Mouse (Mus musculus) cerebellum, adult 8-10 months (tissue): ENCODE measurements around the gene Ptgdr2.

Source experiments
- DNase-seq: peaks from one replicate; pipeline ENCODE4 v3.0.0; 2022

The Ptgdr2 gene

GRCm38 (mm10) chr19:10937110-10937563 is at the start of gene Ptgdr2:
TSS of gene Ptgdr2 (plus strand) at chr19:10937160.
- DNase-seq = no peak

GRCm38 (mm10) chr19:10892201-10892600 is 44.8 kb upstream of the Ptgdr2 start:
- DNase-seq = no peak

- DNase-seq = peak; percentile 98
These were observed 41.9 kb upstream of the Ptgdr2 start, which contains the start of gene Prpf19 for GRCm38 (mm10) chr19:10895016-10895528. TSS of gene Prpf19 (plus strand) at chr19:10895231.

- DNase-seq = no peak
These were observed 41.3 kb upstream of the Ptgdr2 start for GRCm38 (mm10) chr19:10895708-10896107.

- DNase-seq = no peak
These were observed 40.1 kb upstream of the Ptgdr2 start for GRCm38 (mm10) chr19:10896849-10897248.

GRCm38 (mm10) chr19:10897491-10897890 is 39.5 kb upstream of the Ptgdr2 start:
- DNase-seq = no peak

GRCm38 (mm10) chr19:10900315-10900714 is 36.6 kb upstream of the Ptgdr2 start:
- no peak for DNase-seq

GRCm38 (mm10) chr19:10901046-10901445 is 35.9 kb upstream of the Ptgdr2 start:
- no peak for DNase-seq

- DNase-seq = no peak
These were observed 32.4 kb upstream of the Ptgdr2 start for GRCm38 (mm10) chr19:10904512-10904911.

GRCm38 (mm10) chr19:10904927-10905727 is 31.8 kb upstream of the Ptgdr2 start:
- DNase-seq = no peak

- DNase-seq = no peak
These were observed 31.3 kb upstream of the Ptgdr2 start for GRCm38 (mm10) chr19:10905728-10906000.

GRCm38 (mm10) chr19:10907891-10908290 is 29.1 kb upstream of the Ptgdr2 start:
- peak; percentile 47 for DNase-seq

- no peak for DNase-seq
These were observed 27.8 kb upstream of the Ptgdr2 start for GRCm38 (mm10) chr19:10909087-10909721.

- no peak for DNase-seq
These were observed 22.7 kb upstream of the Ptgdr2 start for GRCm38 (mm10) chr19:10914291-10914690.

- DNase-seq = no peak
These were observed 22.1 kb upstream of the Ptgdr2 start for GRCm38 (mm10) chr19:10914870-10915269.

GRCm38 (mm10) chr19:10916506-10916905 is 20.5 kb upstream of the Ptgdr2 start:
- DNase-seq = no peak

- no peak for DNase-seq
These were observed 18.5 kb upstream of the Ptgdr2 start for GRCm38 (mm10) chr19:10918321-10918991.

- DNase-seq = no peak
These were observed 16.4 kb upstream of the Ptgdr2 start, which contains the start of gene Zp1 for GRCm38 (mm10) chr19:10920532-10920931. TSS of gene Zp1 (minus strand) at chr19:10920632.

- no peak for DNase-seq
These were observed 15.9 kb upstream of the Ptgdr2 start for GRCm38 (mm10) chr19:10921058-10921457.

- DNase-seq = no peak
These were observed 12.7 kb upstream of the Ptgdr2 start for GRCm38 (mm10) chr19:10924220-10924619.

GRCm38 (mm10) chr19:10926123-10926621 is 10.8 kb upstream of the Ptgdr2 start:
- no peak for DNase-seq

GRCm38 (mm10) chr19:10926666-10927065 is 10.3 kb upstream of the Ptgdr2 start:
- DNase-seq = no peak

GRCm38 (mm10) chr19:10930641-10931040 is 6.3 kb upstream of the Ptgdr2 start:
- DNase-seq = no peak
